Mouse (Mus musculus) embryonic fibroblast, embryonic 13.5 days (primary cell): ENCODE results near the gene Gins2. TPM values are rescaled to one million over a fixed set of nuclear protein-coding genes. Genes with fewer than 3 reads are reported as not detected.

Experiments used
- H3K27ac ChIP-seq: 2 replicates; pipeline ENCODE4 v1.5.1; 2012; ENCODE audit warnings: low read length, control low read depth, inconsistent platforms; ENCODE audit not compliant: insufficient read depth
- H3K4me1 ChIP-seq: 2 replicates; pipeline ENCODE4 v1.6.1; 2011; ENCODE audit warnings: low read length; ENCODE audit not compliant: control insufficient read depth, insufficient read depth
- H3K4me3 ChIP-seq: 2 replicates; pipeline ENCODE4 v1.5.1; 2011; ENCODE audit warnings: mild to moderate bottlenecking, control low read depth, low read length; ENCODE audit not compliant: insufficient read depth
- CTCF ChIP-seq: IDR thresholded peaks from 2 replicates; pipeline ENCODE4 v1.5.1; 2011; ENCODE audit warnings: mild to moderate bottlenecking, control low read depth, low read length, moderate library complexity, borderline replicate concordance; ENCODE audit not compliant: insufficient read depth
- POLR2A ChIP-seq: IDR thresholded peaks from 2 replicates; pipeline ENCODE4 v1.6.1; 2011; ENCODE audit warnings: low read depth, mild to moderate bottlenecking, control low read depth, low read length, moderate library complexity
- polyA plus RNA-seq: library from polyadenylated mRNA; stranded (reverse); fragments of >200 nt; gene quantifications from 2 replicates; pipeline ENCODE4 v1.2.4, GENCODE M21; 2011; ENCODE audit warnings: low read depth; ENCODE audit not compliant: missing spikeins, insufficient read length

The Gins2 gene
- polyA plus RNA-seq, 1 experiment: 31.3 TPM

GRCm38 (mm10) chr8:120560535-120560934, 28.6 kb downstream of the Gins2 start:
- TF ChIP-seq POLR2A (no peak), CTCF (no peak)
- no peak overlapping the region for H3K27ac ChIP-seq
- no peak overlapping the region for H3K4me3 ChIP-seq
- H3K4me1 ChIP-seq: peaks cover 17% of the 10 kb centered on the region

- H3K27ac ChIP-seq: no peak overlapping the region
Measured at GRCm38 (mm10) chr8:120559654-120560053, 29.4 kb downstream of the Gins2 start.

GRCm38 (mm10) chr8:120558162-120558561, 30.9 kb downstream of the Gins2 start:
- H3K4me3 ChIP-seq: no peak overlapping the region
- no peak for TF ChIP-seq CTCF
- no peak for TF ChIP-seq POLR2A
- peaks cover 9% of the 10 kb centered on the region; the same call in 1 of the 2 replicates for H3K4me1 ChIP-seq
- H3K27ac ChIP-seq: no peak overlapping the region

More at GRCm38 (mm10) chr8:120559654-120560053, 29.4 kb downstream of the Gins2 start:
- no peak for TF ChIP-seq POLR2A
- no peak for TF ChIP-seq CTCF
- Histone ChIP-seq H3K4me3 (no peak overlapping the region), H3K4me1 (peaks cover 10% of the 10 kb centered on the region; the same call in 1 of the 2 replicates)

GRCm38 (mm10) chr8:120557170-120557965, 31.7 kb downstream of the Gins2 start:
- 0 out of 2 replicates have a peak, but pooled peaks cover 4% of the 10 kb centered on the region for H3K4me1 ChIP-seq
- no peak for TF ChIP-seq POLR2A
- no peak for TF ChIP-seq CTCF
- H3K4me3 ChIP-seq: no peak overlapping the region
- H3K27ac ChIP-seq: no peak overlapping the region

GRCm38 (mm10) chr8:120556198-120556892, 32.8 kb downstream of the Gins2 start:
- TF ChIP-seq CTCF (no peak), POLR2A (no peak)
- Histone ChIP-seq H3K4me1 (0 out of 2 replicates have a peak, but pooled peaks cover 4% of the 10 kb centered on the region), H3K4me3 (no peak overlapping the region), H3K27ac (no peak overlapping the region)

GRCm38 (mm10) chr8:120554466-120555039, 34.6 kb downstream of the Gins2 start:
- Histone ChIP-seq H3K4me1 (no peaks in the 10 kb centered on the region), H3K27ac (no peak overlapping the region), H3K4me3 (no peak overlapping the region)
- TF ChIP-seq CTCF: no peak
- no peak for TF ChIP-seq POLR2A

GRCm38 (mm10) chr8:120553441-120554123, 35.5 kb downstream of the Gins2 start:
- Histone ChIP-seq H3K4me3 (no peak overlapping the region), H3K27ac (no peak overlapping the region), H3K4me1 (no peaks in the 10 kb centered on the region)
- TF ChIP-seq CTCF: no peak

GRCm38 (mm10) chr8:120552509-120552908, 36.6 kb downstream of the Gins2 start:
- Histone ChIP-seq H3K4me3 (no peak overlapping the region), H3K4me1 (no peaks in the 10 kb centered on the region), H3K27ac (no peak overlapping the region)
- TF ChIP-seq CTCF: no peak
- TF ChIP-seq POLR2A: no peak

GRCm38 (mm10) chr8:120551677-120551980, 37.5 kb downstream of the Gins2 start:
- no peak overlapping the region for H3K27ac ChIP-seq
- TF ChIP-seq CTCF: no peak
- TF ChIP-seq POLR2A: no peak
- H3K4me1 ChIP-seq: no peaks in the 10 kb centered on the region
- H3K4me3 ChIP-seq: no peak overlapping the region

DNA sequence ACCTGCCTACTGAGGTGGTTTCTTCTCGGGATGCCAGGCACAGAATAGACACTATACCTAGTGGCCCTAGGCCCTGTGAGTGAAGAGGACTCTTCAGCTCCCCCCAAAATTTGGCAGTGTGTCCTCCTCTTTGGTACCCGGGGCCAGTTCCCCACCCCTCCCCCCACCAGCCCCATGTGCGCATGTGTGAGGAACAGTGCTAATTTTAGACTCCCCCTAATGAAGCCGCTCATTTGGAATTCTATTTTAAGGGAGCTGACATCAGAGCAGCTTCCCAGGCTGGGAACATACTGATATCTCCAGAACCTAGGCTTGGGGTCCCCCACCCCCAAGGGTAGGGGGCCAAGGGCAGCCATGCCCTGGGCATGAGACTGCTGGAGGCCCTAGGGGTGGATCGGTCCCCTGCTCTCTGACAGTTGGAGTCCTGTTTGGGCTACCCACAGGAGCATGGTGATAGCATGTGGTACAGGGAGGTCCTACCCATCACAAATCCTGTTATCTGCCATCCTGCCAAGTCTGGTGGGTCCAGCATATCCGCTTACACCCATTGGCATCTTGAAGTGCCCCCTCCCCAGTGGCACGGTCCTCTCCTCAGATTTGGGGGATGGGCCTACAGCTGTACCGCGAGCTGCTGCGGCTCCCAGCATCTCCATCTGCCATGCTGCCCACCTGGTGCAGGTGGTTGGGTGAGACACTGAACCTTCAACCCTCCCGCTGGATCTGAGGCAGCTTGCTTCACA, 38.0 kb downstream of the Gins2 start:
- Histone ChIP-seq H3K4me3 (no peak overlapping the region), H3K4me1 (no peaks in the 10 kb centered on the region), H3K27ac (no peak overlapping the region)
- TF ChIP-seq POLR2A: no peak
